Mouse (Mus musculus) kidney, embryonic 14.5 days (tissue): ENCODE results near the gene Ctdspl. TPM values are rescaled to one million over a fixed set of nuclear protein-coding genes. Genes with fewer than 3 reads are reported as not detected.
A peak's percentile ranks its signal among the peaks of the same experiment; 100 is the strongest.

Experiments
- ATAC-seq: fragments of 200-750 bp; cut with Nextera tagmentation; 2 replicates; pipeline ENCODE4 v1.8.0; 2017; ENCODE audit warnings: moderate number of reproducible peaks, mild to moderate bottlenecking, moderate TSS enrichment, moderate library complexity; ENCODE audit not compliant: low FRiP score, low TSS enrichment
- H3K27ac ChIP-seq: fragments of 300-500 bp; sonication (generic); 2 replicates; pipeline ENCODE4 v1.5.1; 2014; ENCODE audit warnings: low read depth, mild to moderate bottlenecking, low read length, moderate library complexity, mixed read lengths
- H3K27me3 ChIP-seq: fragments of 300-500 bp; sonication (generic); 2 replicates; pipeline ENCODE4 v1.6.1; 2014; ENCODE audit warnings: mild to moderate bottlenecking, low read length; ENCODE audit not compliant: control insufficient read depth, insufficient read depth
- H3K36me3 ChIP-seq: fragments of 300-500 bp; sonication (generic); 2 replicates; pipeline ENCODE4 v1.6.1; 2014; ENCODE audit warnings: low read length, mixed read lengths; ENCODE audit not compliant: control insufficient read depth, insufficient read depth
- H3K4me1 ChIP-seq: fragments of 300-500 bp; sonication (generic); 2 replicates; pipeline ENCODE4 v1.6.1; 2014; ENCODE audit warnings: low read length, mixed read lengths; ENCODE audit not compliant: control insufficient read depth, insufficient read depth
- H3K4me2 ChIP-seq: fragments of 300-500 bp; sonication (generic); replicated peaks from 2 replicates; pipeline ENCODE4 v1.6.1; 2014; ENCODE audit warnings: low read depth, mild to moderate bottlenecking, low read length
- H3K4me3 ChIP-seq: fragments of 300-500 bp; sonication (generic); 2 replicates; pipeline ENCODE4 v1.5.1; 2014; ENCODE audit warnings: mild to moderate bottlenecking, low read length
- H3K9ac ChIP-seq: fragments of 300-500 bp; sonication (generic); 2 replicates; pipeline ENCODE4 v1.6.1; 2014; ENCODE audit warnings: low read depth, mild to moderate bottlenecking, low read length, moderate library complexity
- H3K9me3 ChIP-seq: fragments of 300-500 bp; sonication (generic); 2 replicates; pipeline ENCODE4 v1.6.1; 2016; ENCODE audit warnings: low read length; ENCODE audit not compliant: control insufficient read depth
- WGBS: fragments of 180-500 bp; shearing (Covaris S2); extraction: QIAGEN DNeasy Blood & Tissue Kit; methylation state at CpG from one replicate; pipeline ENCODE4 v1.1.7; 2014; 5-methylcytosine and 5-hydroxymethylcytosine counted together
- polyA plus RNA-seq: library from polyadenylated mRNA; unstranded; fragments of >200 nt; fragmentation: Nextera tagmentation; extraction: Ambion mirVana; gene quantifications from 2 replicates; pipeline ENCODE4 v1.2.1, GENCODE M21; 2014

Ctdspl gene
- polyA plus RNA-seq, 1 experiment from 2014 or later: 31.2 TPM

- no peak for ATAC-seq
- Histone ChIP-seq H3K27ac (no peak overlapping the region), H3K36me3 (no peaks in the 10 kb centered on the region), H3K27me3 (no peaks in the 10 kb centered on the region), H3K4me2 (no peak overlapping the region), H3K4me1 (peaks cover 4% of the 10 kb centered on the region; the same call in 1 of the 2 replicates), H3K9me3 (no peaks in the 10 kb centered on the region), H3K4me3 (no peak overlapping the region), H3K9ac (no peak overlapping the region)
- 88% methylated on average over 5 of the region's 5 CpGs for WGBS
These were observed 22.2 kb downstream of the Ctdspl start for GRCm38 (mm10) chr9:118948486-118948885.

- 88% methylated on average over 8 of the region's 8 CpGs for WGBS
- Histone ChIP-seq H3K9me3 (no peaks in the 10 kb centered on the region), H3K27ac (no peak overlapping the region), H3K4me1 (peaks cover 4% of the 10 kb centered on the region; the same call in 1 of the 2 replicates), H3K4me3 (no peak overlapping the region), H3K36me3 (no peaks in the 10 kb centered on the region), H3K9ac (no peak overlapping the region), H3K4me2 (no peak overlapping the region), H3K27me3 (no peaks in the 10 kb centered on the region)
- ATAC-seq: no peak
These were observed 22.9 kb downstream of the Ctdspl start for GRCm38 (mm10) chr9:118949124-118949523.

- H3K4me1 ChIP-seq: peaks cover 4% of the 10 kb centered on the region; the same call in 1 of the 2 replicates
- no peaks in the 10 kb centered on the region for H3K9me3 ChIP-seq
- ATAC-seq: no peak
- no peaks in the 10 kb centered on the region for H3K36me3 ChIP-seq
- no peak overlapping the region for H3K4me3 ChIP-seq
- H3K27ac ChIP-seq: no peak overlapping the region
- no peak overlapping the region for H3K9ac ChIP-seq
- H3K4me2 ChIP-seq: no peak overlapping the region
- no peaks in the 10 kb centered on the region for H3K27me3 ChIP-seq
- 55% methylated on average over 4 of the region's 4 CpGs for WGBS
These were observed 23.4 kb downstream of the Ctdspl start for GRCm38 (mm10) chr9:118949654-118950053.

- whole genome bisulfite sequencing: 64% methylated on average over 10 of the region's 10 CpGs
- H3K9me3 ChIP-seq: no peaks in the 10 kb centered on the region
These were observed 23.8 kb downstream of the Ctdspl start for GRCm38 (mm10) chr9:118950061-118950460.

GRCm38 (mm10) chr9:118950751-118951150, 24.5 kb downstream of the Ctdspl start:
- Histone ChIP-seq H3K9ac (no peak overlapping the region), H3K36me3 (no peaks in the 10 kb centered on the region; the same call in 1 of the 2 replicates), H3K27me3 (no peaks in the 10 kb centered on the region), H3K4me3 (no peak overlapping the region), H3K4me1 (peaks cover 4% of the 10 kb centered on the region; the same call in 1 of the 2 replicates), H3K9me3 (no peaks in the 10 kb centered on the region), H3K4me2 (no peak overlapping the region), H3K27ac (no peak overlapping the region)
- 51% methylated on average over 2 of the region's 2 CpGs for WGBS
- peak; percentile 45 for ATAC-seq

More at GRCm38 (mm10) chr9:118950061-118950460, 23.8 kb downstream of the Ctdspl start:
- Histone ChIP-seq H3K4me3 (no peak overlapping the region), H3K4me2 (no peak overlapping the region), H3K4me1 (peaks cover 4% of the 10 kb centered on the region; the same call in 1 of the 2 replicates), H3K9ac (no peak overlapping the region), H3K27me3 (no peaks in the 10 kb centered on the region), H3K27ac (no peak overlapping the region), H3K36me3 (no peaks in the 10 kb centered on the region; the same call in 1 of the 2 replicates)
- no peak for ATAC-seq

- no peak overlapping the region for H3K9ac ChIP-seq
- no peaks in the 10 kb centered on the region; the same call in 1 of the 2 replicates for H3K36me3 ChIP-seq
- H3K4me3 ChIP-seq: no peak overlapping the region
- H3K27me3 ChIP-seq: no peaks in the 10 kb centered on the region
- no peak overlapping the region for H3K27ac ChIP-seq
- 92% methylated on average over 7 of the region's 7 CpGs for WGBS
- no peaks in the 10 kb centered on the region for H3K9me3 ChIP-seq
- H3K4me2 ChIP-seq: no peak overlapping the region
- H3K4me1 ChIP-seq: peaks cover 4% of the 10 kb centered on the region; the same call in 1 of the 2 replicates
- ATAC-seq: no peak
These were observed 25.1 kb downstream of the Ctdspl start for GRCm38 (mm10) chr9:118951381-118951780.

GRCm38 (mm10) chr9:118952180-118952579, 25.9 kb downstream of the Ctdspl start:
- H3K4me2 ChIP-seq: no peak overlapping the region
- no peak for ATAC-seq
- peaks cover 4% of the 10 kb centered on the region; the same call in 1 of the 2 replicates for H3K4me1 ChIP-seq
- WGBS: 83% methylated on average over 16 of the region's 16 CpGs
- no peaks in the 10 kb centered on the region for H3K9me3 ChIP-seq
- H3K36me3 ChIP-seq: no peaks in the 10 kb centered on the region; the same call in 1 of the 2 replicates
- no peaks in the 10 kb centered on the region for H3K27me3 ChIP-seq
- H3K27ac ChIP-seq: no peak overlapping the region
- H3K4me3 ChIP-seq: no peak overlapping the region
- H3K9ac ChIP-seq: no peak overlapping the region

GRCm38 (mm10) chr9:118953465-118954194, 27.4 kb downstream of the Ctdspl start:
- Histone ChIP-seq H3K4me1 (peaks cover 4% of the 10 kb centered on the region), H3K9ac (no peak overlapping the region), H3K27me3 (no peaks in the 10 kb centered on the region), H3K9me3 (no peaks in the 10 kb centered on the region), H3K27ac (no peak overlapping the region), H3K36me3 (no peaks in the 10 kb centered on the region; the same call in 1 of the 2 replicates), H3K4me3 (no peak overlapping the region), H3K4me2 (no peak overlapping the region)
- 94% methylated on average over 16 of the region's 16 CpGs for WGBS
- ATAC-seq: no peak

GRCm38 (mm10) chr9:118958802-118959201, 32.5 kb downstream of the Ctdspl start:
- H3K27me3 ChIP-seq: no peaks in the 10 kb centered on the region
- ATAC-seq: peak; percentile 26; the same call in 1 of the 2 replicates
- WGBS: 29% methylated on average over 7 of the region's 7 CpGs
- no peak overlapping the region for H3K4me2 ChIP-seq
- no peaks in the 10 kb centered on the region for H3K9me3 ChIP-seq
- peaks cover 27% of the 10 kb centered on the region for H3K4me1 ChIP-seq
- peak overlapping the region; percentile 80 for H3K27ac ChIP-seq
- H3K4me3 ChIP-seq: no peak overlapping the region
- H3K9ac ChIP-seq: 0 out of 2 replicates have a peak overlapping the region, but pooled peaks have one; percentile 4
- H3K36me3 ChIP-seq: no peaks in the 10 kb centered on the region; the same call in 1 of the 2 replicates
